Mouse (Mus musculus): ENCODE data around the gene Fbxl15. TPM values are rescaled to one million over a fixed set of nuclear protein-coding genes. Genes with fewer than 3 reads are reported as not detected.

Fbxl15 gene
- total RNA-seq, 2 experiments from 2014 or later, result 0.72 to 2.7 TPM

Other genes starting within 250 kb of the Fbxl15 start
- not detected in 2 replicates for gene Elovl3, start 196.3 kb upstream of the Fbxl15 start, total RNA-seq (2015)
- not detected in 2 replicates for gene Elovl3, start 196.3 kb upstream of the Fbxl15 start, total RNA-seq (2017)
- gene Pitx3, start 179.9 kb upstream of the Fbxl15 start, total RNA-seq (2015), result not detected in 2 replicates
- not detected in 2 replicates for gene Pitx3, start 179.9 kb upstream of the Fbxl15 start, total RNA-seq (2017)
- 43.9 and 48.7 TPM in 2 replicates for gene Gbf1, start 175.7 kb upstream of the Fbxl15 start, total RNA-seq (2015)
- 21.8 and 39.4 TPM in 2 replicates for gene Gbf1, start 175.7 kb upstream of the Fbxl15 start, total RNA-seq (2017)
- 4.7 and 5.5 TPM in 2 replicates for gene Nfkb2, start 23.9 kb upstream of the Fbxl15 start, total RNA-seq (2015)
- gene Nfkb2, start 23.9 kb upstream of the Fbxl15 start, total RNA-seq (2017), result 4.0 and 5.0 TPM in 2 replicates
- gene Psd, start 1.0 kb upstream of the Fbxl15 start, total RNA-seq (2015), result 0.30 TPM in 1 of 2 replicates, not detected in the other
- 0.12 and 0.84 TPM in 2 replicates for gene Psd, start 1.0 kb upstream of the Fbxl15 start, total RNA-seq (2017)
- 41.4 and 42.1 TPM in 2 replicates for gene Cuedc2, start 10.5 kb downstream of the Fbxl15 start, total RNA-seq (2015)
- gene Cuedc2, start 10.5 kb downstream of the Fbxl15 start, total RNA-seq (2017), result 148 and 184 TPM in 2 replicates
- 65.8 and 66.4 TPM in 2 replicates for gene Mfsd13a, start 12.9 kb downstream of the Fbxl15 start, total RNA-seq (2015)
- 15.3 and 17.4 TPM in 2 replicates for gene Mfsd13a, start 12.9 kb downstream of the Fbxl15 start, total RNA-seq (2017)
- 0.61 and 1.5 TPM in 2 replicates for gene 2310034G01Rik, start 22.1 kb downstream of the Fbxl15 start, total RNA-seq (2015)
- gene 2310034G01Rik, start 22.1 kb downstream of the Fbxl15 start, total RNA-seq (2017), result 0.29 and 1.8 TPM in 2 replicates
- gene Actr1a, start 67.6 kb downstream of the Fbxl15 start, total RNA-seq (2015), result 46.0 and 52.2 TPM in 2 replicates
- gene Actr1a, start 67.6 kb downstream of the Fbxl15 start, total RNA-seq (2017), result 76.3 and 87.6 TPM in 2 replicates
- 12.9 and 14.9 TPM in 2 replicates for gene Sufu, start 68.7 kb downstream of the Fbxl15 start, total RNA-seq (2015)
- 6.6 and 7.0 TPM in 2 replicates for gene Sufu, start 68.7 kb downstream of the Fbxl15 start, total RNA-seq (2017)
- 9.7 and 18.0 TPM in 2 replicates for gene Trim8, start 173.5 kb downstream of the Fbxl15 start, total RNA-seq (2015)
- 12.8 and 12.9 TPM in 2 replicates for gene Trim8, start 173.5 kb downstream of the Fbxl15 start, total RNA-seq (2017)
- 12.5 and 15.6 TPM in 2 replicates for gene Arl3, start 245.0 kb downstream of the Fbxl15 start, total RNA-seq (2015)
- gene Arl3, start 245.0 kb downstream of the Fbxl15 start, total RNA-seq (2017), result 10.2 and 13.4 TPM in 2 replicates
- 7.8 and 9.2 TPM in 2 replicates for gene Sfxn2, start 245.2 kb downstream of the Fbxl15 start, total RNA-seq (2015)
- 8.9 and 9.7 TPM in 2 replicates for gene Sfxn2, start 245.2 kb downstream of the Fbxl15 start, total RNA-seq (2017)